Mouse (Mus musculus): Measurements from ENCODE around the gene Pcyt1b.

- TF ChIP-seq CTCF (IDR thresholded peaks at IDR 0.05) (no peak), POLR2A (IDR thresholded peaks at IDR 0.05; ENCODE audit: insufficient read depth, low read depth, low read length) (no peak), EP300 (IDR thresholded peaks at IDR 0.05; ENCODE audit: insufficient read depth, low read depth, low read length) (no peak)
Observed at GRCm38 (mm10) chrX:93650738-93651137, 3.9 kb upstream of the Pcyt1b start.
